Mouse (Mus musculus) retina, embryonic 14.5 days (tissue): ENCODE measurements around the gene Mrpl48.

Source experiments
- DNase-seq: peaks from one replicate; pipeline ENCODE4 v3.0.0-alpha.2; 2015; ENCODE audit warnings: low spot score

The Mrpl48 gene

GRCm38 (mm10) chr7:100534216-100534615 lies 73.9 kb downstream of the Mrpl48 start:
- DNase-seq: no peak

- no peak for DNase-seq
Measured at GRCm38 (mm10) chr7:100533503-100533902, 74.6 kb downstream of the Mrpl48 start.

- DNase-seq: no peak
Measured at GRCm38 (mm10) chr7:100530766-100531165, 77.3 kb downstream of the Mrpl48 start.

- DNase-seq: no peak
Measured at GRCm38 (mm10) chr7:100524669-100525068, 83.4 kb downstream of the Mrpl48 start.

GRCm38 (mm10) chr7:100522222-100522621 lies 85.9 kb downstream of the Mrpl48 start:
- no peak for DNase-seq

GRCm38 (mm10) chr7:100520663-100521285 lies 87.3 kb downstream of the Mrpl48 start:
- peak; percentile 88 for DNase-seq

- no peak for DNase-seq
Measured at GRCm38 (mm10) chr7:100520204-100520603, 87.9 kb downstream of the Mrpl48 start.

GRCm38 (mm10) chr7:100514573-100514972 lies 93.5 kb downstream of the Mrpl48 start, which contains the start of gene Dnajb13:
Dnajb13 (minus strand) TSS chr7:100514960.
- peak; percentile 28 for DNase-seq

- no peak for DNase-seq
Measured at GRCm38 (mm10) chr7:100511602-100512001, 96.5 kb downstream of the Mrpl48 start.

GRCm38 (mm10) chr7:100508670-100509069 lies 99.4 kb downstream of the Mrpl48 start:
- DNase-seq: no peak

- DNase-seq: no peak
Measured at GRCm38 (mm10) chr7:100506494-100506893, 101.6 kb downstream of the Mrpl48 start.

- no peak for DNase-seq
Measured at GRCm38 (mm10) chr7:100504740-100505487, 103.2 kb downstream of the Mrpl48 start.

GRCm38 (mm10) chr7:100503076-100503475 lies 105.0 kb downstream of the Mrpl48 start:
- DNase-seq: no peak

- DNase-seq: no peak
Measured at GRCm38 (mm10) chr7:100502374-100502922, 105.7 kb downstream of the Mrpl48 start.

GRCm38 (mm10) chr7:100501844-100502373 lies 106.2 kb downstream of the Mrpl48 start:
- DNase-seq: no peak

GRCm38 (mm10) chr7:100501027-100501843 lies 106.9 kb downstream of the Mrpl48 start:
- no peak for DNase-seq

GRCm38 (mm10) chr7:100500276-100500977 lies 107.7 kb downstream of the Mrpl48 start:
- DNase-seq: no peak

- DNase-seq: no peak
Measured at GRCm38 (mm10) chr7:100499465-100499864, 108.6 kb downstream of the Mrpl48 start.

- DNase-seq: no peak
Measured at GRCm38 (mm10) chr7:100497982-100498381, 110.1 kb downstream of the Mrpl48 start.

- no peak for DNase-seq
Measured at GRCm38 (mm10) chr7:100497402-100497801, 110.7 kb downstream of the Mrpl48 start.

GRCm38 (mm10) chr7:100496791-100497190 lies 111.3 kb downstream of the Mrpl48 start:
- DNase-seq: no peak
